Mouse (Mus musculus) retina, embryonic 14.5 days (tissue): ENCODE results near the gene Ambra1.
A peak's percentile ranks its signal among the peaks of the same experiment; 100 is the strongest.

Source experiments
- DNase-seq: peaks from one replicate; pipeline ENCODE4 v3.0.0-alpha.2; 2015; ENCODE audit warnings: low spot score

Gene Ambra1

GRCm38 (mm10) chr2:91921181-91921789 is 191.4 kb downstream of the Ambra1 start:
- peak; percentile 83 for DNase-seq

GRCm38 (mm10) chr2:91921790-91922570 is 192.0 kb downstream of the Ambra1 start:
- peak; percentile 79 for DNase-seq

- DNase-seq, result no peak
These were observed 192.9 kb downstream of the Ambra1 start for GRCm38 (mm10) chr2:91922586-91923414.

GRCm38 (mm10) chr2:91923415-91924337 is 193.7 kb downstream of the Ambra1 start:
- peak; percentile 85 for DNase-seq

- DNase-seq, result no peak
These were observed 194.8 kb downstream of the Ambra1 start for GRCm38 (mm10) chr2:91924726-91925125.

GRCm38 (mm10) chr2:91925442-91925841 is 195.5 kb downstream of the Ambra1 start:
- DNase-seq, result no peak

- DNase-seq, result no peak
These were observed 197.0 kb downstream of the Ambra1 start, which contains the start of gene Chrm4 for GRCm38 (mm10) chr2:91926949-91927348. Chrm4 (plus strand) TSS chr2:91927249.

- peak; percentile 92 for DNase-seq
These were observed 198.0 kb downstream of the Ambra1 start for GRCm38 (mm10) chr2:91927826-91928533.

GRCm38 (mm10) chr2:91928534-91929350 is 198.8 kb downstream of the Ambra1 start:
- no peak for DNase-seq

GRCm38 (mm10) chr2:91929455-91929854 is 199.5 kb downstream of the Ambra1 start:
- DNase-seq, result no peak

- peak; percentile 96 for DNase-seq
These were observed 200.0 kb downstream of the Ambra1 start for GRCm38 (mm10) chr2:91929936-91930335.

- DNase-seq, result peak; percentile 39
These were observed 200.9 kb downstream of the Ambra1 start for GRCm38 (mm10) chr2:91930761-91931291.

GRCm38 (mm10) chr2:91931328-91932159 is 201.6 kb downstream of the Ambra1 start:
- DNase-seq, result peak; percentile 81

GRCm38 (mm10) chr2:91932160-91932711 is 202.3 kb downstream of the Ambra1 start, which contains the start of gene Mdk:
Mdk (minus strand) TSS chr2:91932297.
- peak; percentile 61 for DNase-seq

GRCm38 (mm10) chr2:91932737-91933350 is 202.9 kb downstream of the Ambra1 start:
- no peak for DNase-seq

GRCm38 (mm10) chr2:91933471-91933870 is 203.5 kb downstream of the Ambra1 start:
- DNase-seq, result no peak

GRCm38 (mm10) chr2:91934016-91934415 is 204.1 kb downstream of the Ambra1 start:
- DNase-seq, result no peak
